Mouse (Mus musculus): Measurements from ENCODE around the gene Sorbs1. TPM values are rescaled to one million over a fixed set of nuclear protein-coding genes. Genes with fewer than 3 reads are reported as not detected.

Gene Sorbs1
- polyA plus RNA-seq, 1 experiment from 2014 or later, result 45.0 TPM

DNA sequence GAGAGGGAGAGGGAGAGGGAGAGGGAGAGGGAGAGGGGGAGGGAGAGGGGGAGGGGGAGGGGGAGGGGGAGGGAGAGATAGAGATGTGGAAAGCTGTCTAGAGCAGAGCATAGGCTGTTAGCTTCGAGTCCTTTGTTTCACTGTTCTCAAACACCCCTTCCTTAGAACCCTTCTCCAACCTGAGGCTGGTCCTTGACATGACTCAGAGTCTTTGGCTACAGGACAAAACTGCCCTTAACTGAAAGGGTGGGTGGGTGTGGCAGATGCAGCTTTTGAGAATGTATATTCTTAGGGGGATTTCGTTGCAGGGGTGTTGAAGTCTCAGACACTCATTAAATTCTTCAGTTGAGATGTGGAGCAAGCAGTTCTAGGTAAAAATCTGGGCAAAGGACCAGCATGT lies 230.2 kb downstream of the Sorbs1 start:
- no peak overlapping the region for H3K4me3 ChIP-seq (ENCODE audit: low read depth, low read length)
- no peak for ATAC-seq (replicated peaks; ENCODE audit: low FRiP score)
- H3K27me3 ChIP-seq (replicated peaks; ENCODE audit: control insufficient read depth, insufficient read depth, low read length), result no peaks in the 10 kb centered on the region
- no peaks in the 10 kb centered on the region for H3K4me1 ChIP-seq (replicated peaks; ENCODE audit: control insufficient read depth, insufficient read depth, low read length)
- H3K4me2 ChIP-seq, result no peak overlapping the region
- no peaks in the 10 kb centered on the region for H3K9me3 ChIP-seq (ENCODE audit: control insufficient read depth, low read length)
- WGBS, result 54% methylated on average over 2 of the region's 2 CpGs
- no peak for DNase-seq (ENCODE audit: low spot score)
- H3K36me3 ChIP-seq (ENCODE audit: control insufficient read depth, insufficient read depth, low read length), result no peaks in the 10 kb centered on the region
- H3K27ac ChIP-seq (ENCODE audit: low read depth, low read length), result no peak overlapping the region
- H3K9ac ChIP-seq (ENCODE audit: low read depth, low read length), result no peak overlapping the region

DNA sequence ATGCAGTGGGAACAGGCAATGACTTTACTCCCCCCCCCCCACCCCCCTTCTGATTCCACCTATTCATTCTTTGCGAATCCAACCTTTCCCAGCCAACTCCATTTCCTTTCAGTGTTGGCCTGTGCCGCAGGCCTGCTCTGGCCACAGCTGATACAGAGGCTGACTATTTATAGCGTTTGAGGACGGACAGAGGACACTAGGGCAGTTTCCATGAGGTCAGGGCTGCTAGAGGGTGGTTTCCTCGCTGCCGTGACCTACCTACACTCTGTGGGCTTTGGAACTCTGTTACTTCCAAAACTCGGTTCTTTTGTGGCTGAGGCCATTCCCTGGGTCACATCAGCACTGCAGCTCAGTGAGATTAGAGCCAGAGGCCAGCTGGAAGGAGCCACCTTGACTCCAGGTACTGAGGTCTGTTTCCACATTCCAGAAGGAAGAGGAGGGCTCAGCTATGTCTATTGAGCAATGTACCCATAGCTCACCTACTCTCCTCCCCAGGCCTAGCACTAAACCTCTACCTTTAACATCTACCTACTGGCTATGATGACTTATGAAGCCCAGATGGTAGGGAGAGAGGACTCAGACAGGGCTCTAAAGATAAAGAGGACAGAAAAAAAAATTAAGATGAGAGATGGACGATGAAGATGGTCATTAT lies 235.1 kb downstream of the Sorbs1 start:
- Histone ChIP-seq H3K27me3 (replicated peaks; ENCODE audit: control insufficient read depth, insufficient read depth, low read length) (no peaks in the 10 kb centered on the region), H3K9ac (ENCODE audit: low read depth, low read length) (no peak overlapping the region), H3K4me2 (no peak overlapping the region), H3K4me1 (replicated peaks; ENCODE audit: control insufficient read depth, insufficient read depth, low read length) (no peaks in the 10 kb centered on the region), H3K4me3 (ENCODE audit: low read depth, low read length) (no peak overlapping the region), H3K9me3 (ENCODE audit: control insufficient read depth, low read length) (0 out of 2 replicates have a peak, but pooled peaks cover 2% of the 10 kb centered on the region), H3K27ac (ENCODE audit: low read depth, low read length) (0 out of 2 replicates have a peak overlapping the region, but pooled peaks have one; percentile 5), H3K36me3 (ENCODE audit: control insufficient read depth, insufficient read depth, low read length) (no peaks in the 10 kb centered on the region)
- 0 out of 2 replicates have a peak, but pooled peaks have one; percentile 51 for ATAC-seq (replicated peaks; ENCODE audit: low FRiP score)
- no peak for DNase-seq (ENCODE audit: low spot score)
- 58% methylated on average over 8 of the region's 8 CpGs for WGBS

GRCm38 (mm10) chr19:40277494-40277893 lies 236.1 kb downstream of the Sorbs1 start:
- DNase-seq (ENCODE audit: low spot score), result no peak
- H3K9ac ChIP-seq (ENCODE audit: low read depth, low read length), result no peak overlapping the region
- peaks cover 7% of the 10 kb centered on the region; the same call in 1 of the 2 replicates for H3K27me3 ChIP-seq (replicated peaks; ENCODE audit: control insufficient read depth, insufficient read depth, low read length)
- H3K4me1 ChIP-seq (replicated peaks; ENCODE audit: control insufficient read depth, insufficient read depth, low read length), result no peaks in the 10 kb centered on the region
- no peak overlapping the region for H3K4me2 ChIP-seq
- H3K27ac ChIP-seq (ENCODE audit: low read depth, low read length), result no peak overlapping the region
- 0 out of 2 replicates have a peak, but pooled peaks cover 2% of the 10 kb centered on the region for H3K9me3 ChIP-seq (ENCODE audit: control insufficient read depth, low read length)
- WGBS, result 79% methylated on average over 8 of the region's 8 CpGs
- no peak for ATAC-seq (replicated peaks; ENCODE audit: low FRiP score)
- no peaks in the 10 kb centered on the region for H3K36me3 ChIP-seq (ENCODE audit: control insufficient read depth, insufficient read depth, low read length)
- H3K4me3 ChIP-seq (ENCODE audit: low read depth, low read length), result no peak overlapping the region

DNA sequence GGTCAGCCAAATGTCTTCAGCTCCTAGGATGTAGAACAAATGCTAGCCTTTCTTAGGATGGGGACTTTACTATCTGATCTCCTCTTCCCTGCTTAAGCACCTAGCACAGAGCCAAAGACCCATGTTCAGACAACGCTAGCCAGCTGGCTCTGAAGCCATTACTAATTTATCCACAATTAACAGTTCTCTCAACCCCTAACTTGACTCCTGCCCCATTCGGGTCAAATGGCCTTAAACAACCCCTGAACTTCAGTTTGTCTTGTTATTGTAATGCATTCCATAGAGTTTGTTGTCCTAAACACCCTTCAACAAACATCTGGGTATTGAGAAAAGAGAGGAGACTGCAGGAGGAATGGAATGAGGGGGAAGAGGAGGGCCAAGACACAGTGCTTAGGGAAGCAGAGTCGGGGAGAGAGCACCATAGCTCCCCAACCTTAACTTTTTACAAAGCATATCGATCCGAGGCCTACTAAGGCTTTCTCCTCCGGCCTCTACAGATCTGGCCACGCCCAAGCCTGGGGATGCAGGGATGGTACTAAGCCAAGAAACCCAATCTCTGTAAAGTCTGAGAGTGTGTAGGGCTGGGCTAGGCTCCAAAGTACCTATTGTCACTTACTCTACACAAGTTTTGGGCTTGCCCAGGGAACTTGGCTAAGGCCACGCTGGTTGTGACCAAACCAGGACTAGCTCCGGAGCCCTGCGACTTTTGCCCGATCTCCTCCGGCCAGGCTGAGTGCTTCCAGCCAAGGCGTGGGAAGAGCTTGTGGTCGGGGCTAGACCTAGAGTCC lies 238.0 kb downstream of the Sorbs1 start:
- Histone ChIP-seq H3K4me2 (no peak overlapping the region), H3K9me3 (ENCODE audit: control insufficient read depth, low read length) (0 out of 2 replicates have a peak, but pooled peaks cover 2% of the 10 kb centered on the region), H3K36me3 (ENCODE audit: control insufficient read depth, insufficient read depth, low read length) (no peaks in the 10 kb centered on the region), H3K27me3 (replicated peaks; ENCODE audit: control insufficient read depth, insufficient read depth, low read length) (peaks cover 17% of the 10 kb centered on the region; the same call in 1 of the 2 replicates), H3K4me3 (ENCODE audit: low read depth, low read length) (no peak overlapping the region), H3K9ac (ENCODE audit: low read depth, low read length) (no peak overlapping the region), H3K4me1 (replicated peaks; ENCODE audit: control insufficient read depth, insufficient read depth, low read length) (no peaks in the 10 kb centered on the region), H3K27ac (ENCODE audit: low read depth, low read length) (no peak overlapping the region)
- DNase-seq (ENCODE audit: low spot score), result no peak
- ATAC-seq (replicated peaks; ENCODE audit: low FRiP score), result no peak
- 78% methylated on average over 14 of the region's 14 CpGs for WGBS

- Histone ChIP-seq H3K4me2 (no peak overlapping the region), H3K36me3 (ENCODE audit: control insufficient read depth, insufficient read depth, low read length) (no peaks in the 10 kb centered on the region), H3K4me3 (ENCODE audit: low read depth, low read length) (no peak overlapping the region), H3K27ac (ENCODE audit: low read depth, low read length) (no peak overlapping the region), H3K27me3 (replicated peaks; ENCODE audit: control insufficient read depth, insufficient read depth, low read length) (peaks cover 17% of the 10 kb centered on the region; the same call in 1 of the 2 replicates), H3K9ac (ENCODE audit: low read depth, low read length) (no peak overlapping the region), H3K4me1 (replicated peaks; ENCODE audit: control insufficient read depth, insufficient read depth, low read length) (peaks cover 4% of the 10 kb centered on the region; the same call in 1 of the 2 replicates), H3K9me3 (ENCODE audit: control insufficient read depth, low read length) (0 out of 2 replicates have a peak, but pooled peaks cover 2% of the 10 kb centered on the region)
- DNase-seq (ENCODE audit: low spot score) (no peak), ATAC-seq (replicated peaks; ENCODE audit: low FRiP score) (no peak)
- 39% methylated on average over 13 of the region's 13 CpGs for WGBS
Measured at GRCm38 (mm10) chr19:40272674-40273073, 240.9 kb downstream of the Sorbs1 start.

- H3K9ac ChIP-seq (ENCODE audit: low read depth, low read length), result peak within 1 kb of the TSS; percentile 76
- peak within 1 kb of the TSS; percentile 76 for H3K4me3 ChIP-seq (ENCODE audit: low read depth, low read length)
- H3K27ac ChIP-seq (ENCODE audit: low read depth, low read length), result peak within 1 kb of the TSS; percentile 65; the same call in 1 of the 2 replicates
- H3K36me3 ChIP-seq (ENCODE audit: control insufficient read depth, insufficient read depth, low read length), result no peaks in the 10 kb centered on the region
- WGBS, result under 1% methylated on average over 54 of the region's 54 CpGs
- peak; percentile 79 for DNase-seq (ENCODE audit: low spot score)
- peaks cover 11% of the 10 kb centered on the region; the same call in 1 of the 2 replicates for H3K4me1 ChIP-seq (replicated peaks; ENCODE audit: control insufficient read depth, insufficient read depth, low read length)
- ATAC-seq (replicated peaks; ENCODE audit: low FRiP score), result peak; percentile 92
- H3K4me2 ChIP-seq, result peak within 1 kb of the TSS; percentile 95
- 0 out of 2 replicates have a peak, but pooled peaks cover under 1% of the 10 kb centered on the region for H3K9me3 ChIP-seq (ENCODE audit: control insufficient read depth, low read length)
- H3K27me3 ChIP-seq (replicated peaks; ENCODE audit: control insufficient read depth, insufficient read depth, low read length), result peaks cover 17% of the 10 kb centered on the region; the same call in 1 of the 2 replicates
Measured at GRCm38 (mm10) chr19:40271308-40271892, 242.2 kb downstream of the Sorbs1 start, which contains the start of gene Pdlim1. Gene Pdlim1 (minus strand): TSS chr19:40271842.

GRCm38 (mm10) chr19:40270351-40271307 lies 242.9 kb downstream of the Sorbs1 start:
- H3K9ac ChIP-seq (ENCODE audit: low read depth, low read length), result peak overlapping the region; percentile 76
- H3K4me3 ChIP-seq (ENCODE audit: low read depth, low read length), result peak overlapping the region; percentile 76
- DNase-seq (ENCODE audit: low spot score), result peak; percentile 49
- H3K9me3 ChIP-seq (ENCODE audit: control insufficient read depth, low read length), result no peaks in the 10 kb centered on the region
- peaks cover 17% of the 10 kb centered on the region; the same call in 1 of the 2 replicates for H3K27me3 ChIP-seq (replicated peaks; ENCODE audit: control insufficient read depth, insufficient read depth, low read length)
- ATAC-seq (replicated peaks; ENCODE audit: low FRiP score), result peak; percentile 58
- 6% methylated on average over 63 of the region's 63 CpGs for WGBS
- H3K4me2 ChIP-seq, result peak overlapping the region; percentile 95
- peak overlapping the region; percentile 65; the same call in 1 of the 2 replicates for H3K27ac ChIP-seq (ENCODE audit: low read depth, low read length)
- H3K36me3 ChIP-seq (ENCODE audit: control insufficient read depth, insufficient read depth, low read length), result no peaks in the 10 kb centered on the region
- H3K4me1 ChIP-seq (replicated peaks; ENCODE audit: control insufficient read depth, insufficient read depth, low read length), result peaks cover 11% of the 10 kb centered on the region; the same call in 1 of the 2 replicates
